Mouse (Mus musculus): ENCODE measurements around the gene Txnip. TPM values are rescaled to one million over a fixed set of nuclear protein-coding genes. Genes with fewer than 3 reads are reported as not detected.
A peak's percentile ranks its signal among the peaks of the same experiment; 100 is the strongest.
"Not testable (repeated sequence)": the region's sequence is repeated elsewhere in the genome, so short reads cannot be mapped to it uniquely, and the experiment has no call there.

Gene Txnip
- polyA plus RNA-seq (2015; fragmentation: Nextera tagmentation; extraction: Ambion mirVana), result 241 and 254 TPM in 2 replicates

- 0% methylated on average over 26 of the region's 26 CpGs for WGBS
- H3K27me3 ChIP-seq (ENCODE audit: insufficient read depth, low read length), result no peaks in the 10 kb centered on the region
- no peaks in the 10 kb centered on the region for H3K9me3 ChIP-seq (replicated peaks; ENCODE audit: low read length)
- peak within 1 kb of the TSS; percentile 80 for H3K4me2 ChIP-seq (ENCODE audit: low read length)
- TF ChIP-seq CTCF (IDR thresholded peaks at IDR 0.05; ENCODE audit: low read depth), result peak; percentile 55
- H3K36me3 ChIP-seq (ENCODE audit: insufficient read depth, low read length), result peaks cover 21% of the 10 kb centered on the region
- peaks cover 11% of the 10 kb centered on the region for H3K4me1 ChIP-seq (replicated peaks; ENCODE audit: insufficient read depth, low read length)
- H3K27ac ChIP-seq, result peak within 1 kb of the TSS; percentile 97
- H3K4me3 ChIP-seq (replicated peaks; ENCODE audit: low read depth, low read length), result peak within 1 kb of the TSS; percentile 76
- peak within 1 kb of the TSS; percentile 96 for H3K9ac ChIP-seq (ENCODE audit: low read depth, low read length)
- DNase-seq (ENCODE audit: low spot score) (peak; percentile 99), ATAC-seq (replicated peaks; ENCODE audit: low FRiP score, low read depth) (peak; percentile 98)
Observed at GRCm38 (mm10) chr3:96557694-96558093, at the start of gene Txnip. TSS of gene Txnip (plus strand) at chr3:96557957.

DNA sequence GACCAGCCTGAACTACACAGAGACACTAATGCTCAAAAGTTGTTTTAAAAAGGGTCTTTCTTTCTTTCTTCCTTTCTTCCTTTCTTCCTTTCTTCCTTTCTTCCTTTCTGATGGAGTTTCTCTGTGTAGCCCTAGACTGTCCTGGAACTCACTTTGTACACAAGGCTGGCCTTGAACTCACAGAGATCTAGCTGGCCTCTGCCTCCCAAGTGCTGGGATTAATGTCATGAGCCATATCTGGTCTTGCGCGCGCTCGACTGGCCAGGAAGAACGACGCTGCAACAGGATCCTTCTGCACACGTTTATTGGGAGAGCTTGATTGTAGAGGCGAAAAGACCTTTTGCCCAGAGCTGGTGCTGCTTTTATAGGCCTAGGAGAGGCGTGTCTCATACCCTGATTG, 49.8 kb upstream of the Txnip start:
- not testable (repeated sequence) for H3K4me3 ChIP-seq (replicated peaks; ENCODE audit: low read depth, low read length); DNase-seq (ENCODE audit: low spot score); H3K36me3 ChIP-seq (ENCODE audit: insufficient read depth, low read length); H3K4me2 ChIP-seq (ENCODE audit: low read length); H3K27ac ChIP-seq; ATAC-seq (replicated peaks; ENCODE audit: low FRiP score, low read depth); H3K9me3 ChIP-seq (replicated peaks; ENCODE audit: low read length); H3K4me1 ChIP-seq (replicated peaks; ENCODE audit: insufficient read depth, low read length); H3K27me3 ChIP-seq (ENCODE audit: insufficient read depth, low read length); H3K9ac ChIP-seq (ENCODE audit: low read depth, low read length)
- 82% methylated on average over 7 of the region's 9 CpGs for WGBS

DNA sequence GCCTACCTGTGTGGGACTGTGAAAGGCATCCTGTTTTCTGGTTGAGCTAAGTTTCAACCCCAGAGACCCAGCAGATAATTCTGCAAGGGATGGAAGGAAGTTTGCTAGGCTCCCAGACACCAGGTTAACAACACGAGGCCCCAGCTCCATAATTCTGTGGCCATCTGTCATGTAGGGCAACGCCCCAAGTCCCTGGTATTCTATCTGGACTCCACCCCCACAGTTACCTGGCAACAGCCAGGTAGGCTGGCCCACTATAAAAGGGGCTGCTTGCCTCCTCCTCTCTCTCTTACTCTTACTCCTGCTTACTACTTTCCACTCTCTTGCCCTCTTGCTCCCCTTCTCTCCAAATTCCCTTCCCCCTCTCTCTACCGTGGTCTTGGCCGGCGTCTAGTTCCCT, 37.6 kb upstream of the Txnip start:
- Histone ChIP-seq H3K9me3 (replicated peaks; ENCODE audit: low read length) (no peaks in the 10 kb centered on the region), H3K27ac (no peak overlapping the region), H3K9ac (ENCODE audit: low read depth, low read length) (no peak overlapping the region), H3K36me3 (ENCODE audit: insufficient read depth, low read length) (no peaks in the 10 kb centered on the region), H3K4me1 (replicated peaks; ENCODE audit: insufficient read depth, low read length) (no peaks in the 10 kb centered on the region), H3K27me3 (ENCODE audit: insufficient read depth, low read length) (no peaks in the 10 kb centered on the region), H3K4me3 (replicated peaks; ENCODE audit: low read depth, low read length) (no peak overlapping the region), H3K4me2 (ENCODE audit: low read length) (no peak overlapping the region)
- no peak for DNase-seq (ENCODE audit: low spot score)
- TF ChIP-seq CTCF (IDR thresholded peaks at IDR 0.05; ENCODE audit: low read depth), result no peak
- no peak for ATAC-seq (replicated peaks; ENCODE audit: low FRiP score, low read depth)
- WGBS, result 40% methylated on average over 5 of the region's 5 CpGs

GRCm38 (mm10) chr3:96522149-96522548, 35.6 kb upstream of the Txnip start:
- H3K4me1 ChIP-seq (replicated peaks; ENCODE audit: insufficient read depth, low read length), result no peaks in the 10 kb centered on the region
- DNase-seq (ENCODE audit: low spot score), result peak; percentile 37
- H3K27me3 ChIP-seq (ENCODE audit: insufficient read depth, low read length), result 0 out of 2 replicates have a peak, but pooled peaks cover 6% of the 10 kb centered on the region
- no peaks in the 10 kb centered on the region for H3K36me3 ChIP-seq (ENCODE audit: insufficient read depth, low read length)
- H3K4me2 ChIP-seq (ENCODE audit: low read length), result no peak overlapping the region
- WGBS, result 64% methylated on average over 4 of the region's 4 CpGs
- H3K9ac ChIP-seq (ENCODE audit: low read depth, low read length), result no peak overlapping the region
- no peak overlapping the region for H3K27ac ChIP-seq
- peak; percentile 41; the same call in 1 of the 2 replicates for TF ChIP-seq CTCF (IDR thresholded peaks at IDR 0.05; ENCODE audit: low read depth)
- ATAC-seq (replicated peaks; ENCODE audit: low FRiP score, low read depth), result no peak
- H3K9me3 ChIP-seq (replicated peaks; ENCODE audit: low read length), result no peaks in the 10 kb centered on the region
- no peak overlapping the region for H3K4me3 ChIP-seq (replicated peaks; ENCODE audit: low read depth, low read length)

- Histone ChIP-seq H3K36me3 (ENCODE audit: insufficient read depth, low read length) (no peaks in the 10 kb centered on the region), H3K9me3 (replicated peaks; ENCODE audit: low read length) (no peaks in the 10 kb centered on the region), H3K4me3 (replicated peaks; ENCODE audit: low read depth, low read length) (no peak overlapping the region), H3K4me1 (replicated peaks; ENCODE audit: insufficient read depth, low read length) (no peaks in the 10 kb centered on the region), H3K9ac (ENCODE audit: low read depth, low read length) (no peak overlapping the region), H3K4me2 (ENCODE audit: low read length) (no peak overlapping the region), H3K27ac (no peak overlapping the region), H3K27me3 (ENCODE audit: insufficient read depth, low read length) (0 out of 2 replicates have a peak, but pooled peaks cover 12% of the 10 kb centered on the region)
- TF ChIP-seq CTCF (IDR thresholded peaks at IDR 0.05; ENCODE audit: low read depth), result no peak
- WGBS, result 58% methylated on average over 12 of the region's 12 CpGs
- DNase-seq (ENCODE audit: low spot score) (no peak), ATAC-seq (replicated peaks; ENCODE audit: low FRiP score, low read depth) (no peak)
Observed at GRCm38 (mm10) chr3:96524028-96524810, 33.5 kb upstream of the Txnip start.

- 69% methylated on average over 4 of the region's 4 CpGs for WGBS
- H3K36me3 ChIP-seq (ENCODE audit: insufficient read depth, low read length), result no peaks in the 10 kb centered on the region
- no peak within 1 kb of the TSS for H3K4me2 ChIP-seq (ENCODE audit: low read length)
- H3K27ac ChIP-seq, result no peak within 1 kb of the TSS
- 0 out of 2 replicates have a peak, but pooled peaks cover 12% of the 10 kb centered on the region for H3K27me3 ChIP-seq (ENCODE audit: insufficient read depth, low read length)
- DNase-seq (ENCODE audit: low spot score), result no peak
- H3K4me1 ChIP-seq (replicated peaks; ENCODE audit: insufficient read depth, low read length), result no peaks in the 10 kb centered on the region
- H3K4me3 ChIP-seq (replicated peaks; ENCODE audit: low read depth, low read length), result no peak within 1 kb of the TSS
- H3K9me3 ChIP-seq (replicated peaks; ENCODE audit: low read length), result no peaks in the 10 kb centered on the region
- no peak for ATAC-seq (replicated peaks; ENCODE audit: low FRiP score, low read depth)
- no peak within 1 kb of the TSS for H3K9ac ChIP-seq (ENCODE audit: low read depth, low read length)
- TF ChIP-seq CTCF (IDR thresholded peaks at IDR 0.05; ENCODE audit: low read depth), result no peak
Observed at GRCm38 (mm10) chr3:96524914-96525313, 32.8 kb upstream of the Txnip start, which contains the start of gene Hfe2. TSS of gene Hfe2 (plus strand) at chr3:96525172.

Data from kidney, postnatal 0 days (tissue).